Mouse (Mus musculus) liver, embryonic 18 days (tissue): ENCODE measurements around the gene Pask. TPM values are rescaled to one million over a fixed set of nuclear protein-coding genes. Genes with fewer than 3 reads are reported as not detected.

ENCODE experiments used
- polyA plus RNA-seq: library from polyadenylated mRNA; depleted of rRNA; stranded (reverse); fragments of >200 nt; gene quantifications from 2 replicates; pipeline ENCODE4 v1.2.3, GENCODE M21; 2012; rRNA removed

The Pask gene
- polyA plus RNA-seq: 3.2 and 3.7 TPM in 2 replicates

DNA sequence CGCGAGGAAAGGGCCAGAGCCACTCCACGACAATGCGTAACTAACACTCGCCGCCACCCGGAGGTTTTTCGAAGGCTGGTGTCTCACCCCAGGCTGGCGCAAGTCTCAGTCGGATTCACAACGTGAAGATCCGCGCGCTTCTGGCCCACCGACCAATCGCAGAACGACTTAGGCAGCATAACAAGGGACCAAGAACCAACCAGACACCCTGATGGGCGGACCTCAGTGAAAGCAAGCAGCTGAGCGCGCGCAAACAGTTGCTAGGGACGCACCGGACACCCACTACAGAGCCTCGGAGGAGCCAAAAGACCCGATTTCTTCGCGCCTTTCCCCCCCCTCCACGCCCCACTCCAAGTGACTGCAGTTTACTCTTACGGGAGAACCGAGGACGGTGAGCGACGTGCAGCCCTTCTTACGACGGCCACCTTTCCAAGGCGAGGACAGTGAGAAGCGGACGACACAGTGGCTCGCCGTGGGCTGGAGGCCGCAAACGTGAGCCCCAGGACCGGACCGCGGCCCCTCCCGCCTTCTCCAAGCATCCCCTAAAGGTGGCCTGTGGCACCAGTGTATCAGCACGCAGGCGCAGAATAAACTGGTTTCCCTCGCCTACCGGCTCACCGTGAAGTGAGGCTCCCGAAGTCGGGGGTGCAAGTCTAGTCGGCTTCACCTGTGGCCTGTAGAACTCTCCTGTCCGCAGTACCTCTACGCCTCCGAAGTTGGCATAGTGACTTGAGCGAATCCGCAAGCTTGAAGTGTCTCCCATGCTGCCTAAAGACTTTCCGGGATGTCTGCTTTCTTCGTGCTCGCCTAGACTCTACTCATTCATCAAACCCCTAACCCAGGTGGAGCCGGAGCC, at the start of gene Pask, which contains the start of gene Ppp1r7:
Pask (minus strand) TSS at position 835 of the 856 bp plus-strand sequence.
Ppp1r7 (plus strand) TSS at position 207 of the 856 bp plus-strand sequence.

GRCm38 (mm10) chr1:93373665-93374064, 30.4 kb upstream of the Pask start, which contains the start of gene Ano7:
Ano7 (plus strand) TSS chr1:93373930.

DNA sequence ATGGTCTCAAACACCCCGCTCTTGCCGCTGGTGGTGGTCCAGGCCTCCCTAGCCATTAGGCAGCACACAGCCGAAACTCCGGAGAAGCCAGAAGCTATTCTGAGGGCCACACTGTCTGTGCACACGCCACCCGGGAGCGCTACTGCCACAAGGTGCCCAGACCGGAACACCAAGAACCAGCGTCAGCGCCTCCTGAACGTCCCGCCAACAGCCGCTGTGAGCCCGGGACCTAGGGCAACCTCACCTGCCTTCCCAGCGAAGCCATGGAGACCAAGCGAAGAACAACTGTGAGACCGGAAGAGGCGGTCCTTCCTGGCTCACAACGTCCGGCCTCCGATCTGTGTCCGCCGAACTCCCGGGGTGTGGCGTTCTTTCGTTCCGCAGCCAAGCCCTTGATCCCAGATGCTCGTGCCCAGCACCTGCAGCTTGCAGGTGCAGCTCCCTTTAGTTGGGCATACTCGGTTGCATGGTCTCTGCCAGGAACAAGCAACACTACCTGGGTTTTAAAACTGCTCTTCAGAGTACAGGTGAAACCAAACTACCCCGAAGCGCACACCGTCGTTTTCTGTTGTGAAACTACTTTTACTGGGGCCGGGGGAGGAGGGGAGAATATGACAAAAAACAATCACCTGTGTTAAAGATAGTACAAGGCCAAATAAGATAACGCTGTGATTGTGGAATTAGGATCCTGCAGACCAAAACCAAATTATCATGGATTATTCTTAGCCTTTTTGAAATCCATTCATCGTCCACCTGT, 37.5 kb downstream of the Pask start, which contains the start of gene Mterf4:
Mterf4 (minus strand) TSS at position 335 of the 757 bp plus-strand sequence.

Other genes with a start within 250 kb of the Pask start
- gene Kif1a, start 241.5 kb downstream of the Pask start, polyA plus RNA-seq: 0.07 and 0.10 TPM in 2 replicates
- gene Agxt, start 208.2 kb downstream of the Pask start, polyA plus RNA-seq: 41.9 and 61.0 TPM in 2 replicates
- 0.96 and 1.1 TPM in 2 replicates for gene 2310007B03Rik, start 182.5 kb downstream of the Pask start, polyA plus RNA-seq
- gene Crocc2, start 174.8 kb downstream of the Pask start, polyA plus RNA-seq: under 0.01 TPM in 2 replicates
- gene Sned1, start 107.6 kb downstream of the Pask start, polyA plus RNA-seq: 0.45 and 0.46 TPM in 2 replicates
- gene Mterf4, start 37.6 kb downstream of the Pask start, polyA plus RNA-seq: 10.2 TPM in 2 replicates
- 4.6 and 5.3 TPM in 2 replicates for gene Ppp1r7, start 628 bp downstream of the Pask start, polyA plus RNA-seq
- 0.15 and 0.16 TPM in 2 replicates for gene Ano7, start 30.4 kb upstream of the Pask start, polyA plus RNA-seq
- gene Hdlbp, start 135.3 kb upstream of the Pask start, polyA plus RNA-seq: 68.2 and 75.8 TPM in 2 replicates
- gene Farp2, start 168.6 kb upstream of the Pask start, polyA plus RNA-seq: 1.7 and 2.3 TPM in 2 replicates